Mouse (Mus musculus) testis, postnatal 10 days (tissue): ENCODE measurements around the gene Olfr723.
"Not testable (repeated sequence)": the region's sequence is repeated elsewhere in the genome, so short reads cannot be mapped to it uniquely, and the experiment has no call there.

Experiments
- DNase-seq: peaks from one replicate; pipeline ENCODE4 v3.0.0; 2021; ENCODE audit warnings: low spot score

Olfr723 gene

GRCm38 (mm10) chr14:49931687-49932086, at the start of gene Olfr723:
TSS of gene Olfr723 (minus strand) at chr14:49931787.
- not testable (repeated sequence) for DNase-seq

GRCm38 (mm10) chr14:49963174-49963573, 31.6 kb upstream of the Olfr723 start, which contains the start of gene Olfr724:
TSS of gene Olfr724 (minus strand) at chr14:49963274.
- not testable (repeated sequence) for DNase-seq

GRCm38 (mm10) chr14:49955890-49956289, 24.3 kb upstream of the Olfr723 start:
- DNase-seq: no peak

- DNase-seq: no peak
Measured at GRCm38 (mm10) chr14:49901899-49902298, 29.7 kb downstream of the Olfr723 start, which contains the start of gene Olfr722. TSS of gene Olfr722 (minus strand) at chr14:49901999.
